Mouse (Mus musculus) inflammation-experienced regulatory T-cells (primary cell): ENCODE results near the gene Isoc2a. TPM values are rescaled to one million over a fixed set of nuclear protein-coding genes. Genes with fewer than 3 reads are reported as not detected.

Source experiments
- polyA plus RNA-seq, 2 experiments: library from polyadenylated mRNA; unstranded; fragments of 100-300 nt; shearing (Covaris generic); gene quantifications; one replicate each; pipeline ENCODE4 v1.2.1; 2017

Isoc2a gene
- polyA plus RNA-seq, result 1 to 10 TPM in 1 of 2 experiments, under 1 TPM in 1; 0.75 to 1.2 TPM

GRCm38 (mm10) chr7:4876753-4877221 is at the start of gene Isoc2a:
TSS of gene Isoc2a (plus strand) at chr7:4877153.

DNA sequence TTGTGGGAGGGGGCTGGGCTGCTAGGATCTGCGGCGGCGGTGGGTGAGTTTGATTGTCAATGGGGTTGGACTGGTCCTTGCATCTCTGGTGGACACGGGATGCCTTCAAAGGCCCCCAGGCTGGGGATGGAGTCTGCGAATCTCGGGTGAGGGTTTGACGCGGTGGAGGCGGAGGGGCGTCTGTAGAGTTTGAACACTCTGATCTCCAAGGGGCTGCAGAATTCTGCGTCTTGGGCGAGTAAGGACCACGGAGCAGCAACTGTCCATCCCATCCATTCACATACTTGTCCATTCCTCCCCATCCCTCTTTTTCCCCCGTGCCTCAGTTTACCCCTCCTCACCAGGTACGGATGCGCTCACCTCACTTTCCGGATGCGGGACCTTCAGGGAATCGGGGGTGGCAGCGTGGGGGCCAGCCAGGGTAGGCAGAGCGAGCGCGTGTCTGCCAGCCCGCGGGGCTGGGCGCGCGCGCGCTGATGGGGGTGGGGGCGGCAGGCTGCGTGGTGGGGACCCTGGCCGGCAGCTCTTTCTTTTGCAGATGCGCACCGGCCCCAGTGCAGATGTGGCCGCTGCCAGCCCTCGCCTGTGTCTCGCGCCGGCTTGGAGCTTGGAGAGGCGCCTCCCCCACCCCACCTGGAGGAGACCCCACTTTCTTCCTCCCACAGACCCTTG is 32.6 kb upstream of the Isoc2a start, which contains the start of gene Shisa7:
Gene Shisa7, minus strand, starts transcription at position 452 of the 672 bp plus-strand sequence.

GRCm38 (mm10) chr7:4870133-4870532 is 6.8 kb upstream of the Isoc2a start, which contains the start of gene Isoc2b:
TSS of gene Isoc2b (minus strand) at chr7:4870258.

GRCm38 (mm10) chr7:4906466-4906950 is 29.6 kb downstream of the Isoc2a start, which contains the start of gene Gm36210:
TSS of gene Gm36210 (minus strand) at chr7:4906516.

GRCm38 (mm10) chr7:4915007-4915665 is 38.2 kb downstream of the Isoc2a start, which contains the start of gene Zfp628:
TSS of gene Zfp628 (plus strand) at chr7:4915217.

GRCm38 (mm10) chr7:4921824-4922482 is 45.0 kb downstream of the Isoc2a start, which contains the start of gene Nat14:
TSS of gene Nat14 (plus strand) at chr7:4922028.

GRCm38 (mm10) chr7:4925441-4926381 is 48.8 kb downstream of the Isoc2a start, which contains the start of gene Ssc5d:
TSS of gene Ssc5d (plus strand) at chr7:4925785.

Other genes with a start within 250 kb of the Isoc2a start
- 10 to 100 TPM; 12.1 to 12.7 TPM for gene Tmem86b, start 245.7 kb upstream of the Isoc2a start, polyA plus RNA-seq
- gene Ppp6r1, start 218.1 kb upstream of the Isoc2a start, polyA plus RNA-seq, result 100 to 1,000 TPM; 275 to 316 TPM
- gene Hspbp1, start 192.1 kb upstream of the Isoc2a start, polyA plus RNA-seq, result 10 to 100 TPM; 62.6 to 74.0 TPM
- gene Brsk1, start 186.5 kb upstream of the Isoc2a start, polyA plus RNA-seq, result under 1 TPM in 1 of 2 experiments, not detected in 1; 0.64 TPM
- gene Tmem150b, start 151.9 kb upstream of the Isoc2a start, polyA plus RNA-seq, result under 1 TPM; 0.39 to 0.65 TPM
- gene Kmt5c, start 137.0 kb upstream of the Isoc2a start, polyA plus RNA-seq, result 10 to 100 TPM; 39.6 to 41.0 TPM
- 1 to 10 TPM in 1 of 2 experiments, not detected in 1; 3.1 TPM for gene Cox6b2, start 124.1 kb upstream of the Isoc2a start, polyA plus RNA-seq
- not detected for gene Fam71e2, start 105.9 kb upstream of the Isoc2a start, polyA plus RNA-seq
- gene Il11, start 94.3 kb upstream of the Isoc2a start, polyA plus RNA-seq, result under 1 TPM; 0.18 to 0.23 TPM
- 1 to 10 TPM in 1 of 2 experiments, under 1 TPM in 1; 0.37 to 1.1 TPM for gene Tmem190, start 94.2 kb upstream of the Isoc2a start, polyA plus RNA-seq
- gene Tmem238, start 87.5 kb upstream of the Isoc2a start, polyA plus RNA-seq, result 10 to 100 TPM; 11.1 to 18.2 TPM
- gene Rpl28, start 84.3 kb upstream of the Isoc2a start, polyA plus RNA-seq, result 100 to 1,000 TPM; 268 to 278 TPM
- 100 to 1,000 TPM in 1 of 2 experiments, 10 to 100 TPM in 1; 99.5 to 166 TPM for gene Ube2s, start 64.6 kb upstream of the Isoc2a start, polyA plus RNA-seq
- gene Shisa7, start 32.5 kb upstream of the Isoc2a start, polyA plus RNA-seq, result not detected
- 10 to 100 TPM; 23.8 to 37.5 TPM for gene Isoc2b, start 6.9 kb upstream of the Isoc2a start, polyA plus RNA-seq
- under 1 TPM in 1 of 2 experiments, not detected in 1; 0.12 TPM for gene Gm36210, start 29.4 kb downstream of the Isoc2a start, polyA plus RNA-seq
- gene Zfp628, start 38.1 kb downstream of the Isoc2a start, polyA plus RNA-seq, result 1 to 10 TPM; 2.0 to 2.2 TPM
- gene Nat14, start 44.9 kb downstream of the Isoc2a start, polyA plus RNA-seq, result under 1 TPM; 0.27 to 0.86 TPM
- under 1 TPM; 0.27 to 0.40 TPM for gene Ssc5d, start 48.6 kb downstream of the Isoc2a start, polyA plus RNA-seq
- gene Sbk2, start 87.3 kb downstream of the Isoc2a start, polyA plus RNA-seq, result under 1 TPM in 1 of 2 experiments, not detected in 1; 0.51 TPM
- under 1 TPM in 1 of 2 experiments, not detected in 1; 0.26 TPM for gene Sbk3, start 94.0 kb downstream of the Isoc2a start, polyA plus RNA-seq
- 10 to 100 TPM; 20.6 to 23.4 TPM for gene Zfp579, start 119.0 kb downstream of the Isoc2a start, polyA plus RNA-seq
- 10 to 100 TPM; 31.2 to 51.7 TPM for gene Zfp524, start 137.3 kb downstream of the Isoc2a start, polyA plus RNA-seq
- 10 to 100 TPM; 41.3 to 45.3 TPM for gene Fiz1, start 137.5 kb downstream of the Isoc2a start, polyA plus RNA-seq
- 1 to 10 TPM; 6.1 to 8.1 TPM for gene Gm44973, start 138.3 kb downstream of the Isoc2a start, polyA plus RNA-seq
- gene Zfp865, start 143.2 kb downstream of the Isoc2a start, polyA plus RNA-seq, result 1 to 10 TPM; 7.8 to 8.4 TPM
- gene Ccdc106, start 143.4 kb downstream of the Isoc2a start, polyA plus RNA-seq, result not detected
- not detected for gene 4632433K11Rik, start 157.0 kb downstream of the Isoc2a start, polyA plus RNA-seq
- gene Zfp784, start 161.3 kb downstream of the Isoc2a start, polyA plus RNA-seq, result 1 to 10 TPM; 3.9 to 4.1 TPM
- 1 to 10 TPM; 2.6 to 4.7 TPM for gene Zfp580, start 174.4 kb downstream of the Isoc2a start, polyA plus RNA-seq
- 100 to 1,000 TPM in 1 of 2 experiments, 10 to 100 TPM in 1; 92.7 to 102 TPM for gene U2af2, start 185.0 kb downstream of the Isoc2a start, polyA plus RNA-seq
- gene Epn1, start 203.1 kb downstream of the Isoc2a start, polyA plus RNA-seq, result 10 to 100 TPM; 24.1 to 34.1 TPM
- gene Rfpl4, start 239.8 kb downstream of the Isoc2a start, polyA plus RNA-seq, result under 1 TPM in 1 of 2 experiments, not detected in 1; 0.22 TPM
- 1 to 10 TPM in 1 of 2 experiments, not detected in 1; 2.4 TPM for gene Rasl2-9, start 248.8 kb downstream of the Isoc2a start, polyA plus RNA-seq